Mouse (Mus musculus): ENCODE results near the gene Ifngr1.

GRCm38 (mm10) chr10:19567481-19567880 lies 24.3 kb upstream of the Ifngr1 start:
- TF ChIP-seq POLR2A (IDR thresholded peaks at IDR 0.05; ENCODE audit: control insufficient read depth, extremely low read depth, insufficient read depth, low read length, poor library complexity) (no peak), CTCF (IDR thresholded peaks at IDR 0.05; ENCODE audit: borderline replicate concordance, control insufficient read depth, extremely low read depth, insufficient read depth, low read length, poor library complexity) (no peak)

All from thymus, adult 2 months (tissue).